Mouse (Mus musculus) frontal cortex, postnatal 25 days (tissue): ENCODE measurements around the gene Tceal8.

Experiments used
- DNase-seq, 2 experiments: peaks; one replicate each; pipeline ENCODE4 v3.0.0; 2022; ENCODE audit warnings: low spot score in 2 of 2

Gene Tceal8

DNA sequence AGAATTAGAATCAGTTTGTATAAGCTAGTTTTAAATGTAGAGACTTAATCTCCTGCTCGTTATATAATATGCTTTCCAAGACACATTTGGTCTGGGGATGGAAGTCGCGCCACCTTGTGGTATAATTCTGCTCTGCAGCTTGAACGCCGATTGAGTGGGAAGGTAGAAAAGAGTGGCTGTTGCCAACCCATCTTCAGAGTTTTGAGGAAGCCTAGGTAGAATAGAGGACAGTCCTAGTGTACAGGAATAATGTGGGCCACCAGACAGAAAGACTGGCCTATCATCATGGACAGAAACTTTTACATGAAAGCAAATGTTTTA lies 44.4 kb downstream of the Tceal8 start:
- DNase-seq: peak; percentile 27 to 49

DNA sequence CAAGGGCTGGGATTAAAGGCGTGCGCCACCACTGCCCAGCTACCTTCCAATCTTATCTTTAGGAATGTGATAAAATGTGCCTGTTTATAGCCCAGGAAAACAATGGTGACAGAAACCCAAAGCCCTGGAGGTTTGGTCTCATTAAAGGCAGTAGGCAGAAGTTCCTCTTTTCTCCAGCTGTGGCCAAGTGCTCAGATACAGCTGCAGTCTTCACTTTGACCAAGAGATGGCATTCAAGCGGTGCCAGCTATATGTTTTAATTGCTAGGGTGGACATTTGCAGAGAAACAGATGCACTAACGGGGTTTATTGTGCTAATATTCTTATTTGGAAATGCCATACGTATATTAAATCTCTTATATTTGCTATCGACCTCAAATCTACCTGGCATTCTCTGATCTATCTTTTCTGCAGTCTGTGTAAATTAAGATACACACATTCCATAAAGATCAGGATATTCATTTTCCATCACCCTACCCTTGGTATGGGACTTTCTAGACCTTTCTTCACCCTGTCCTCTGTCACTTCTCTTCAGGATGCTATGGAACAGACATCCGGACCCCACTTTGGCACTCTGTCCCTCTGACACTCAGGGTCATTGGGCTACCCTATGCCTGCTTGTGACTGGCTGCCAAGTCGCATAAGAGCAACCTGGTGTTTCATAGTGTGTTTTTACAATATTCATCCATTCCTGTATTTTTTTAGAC lies 45.0 kb downstream of the Tceal8 start:
- no peak for DNase-seq
